Mouse (Mus musculus) heart, embryonic 15.5 days (tissue): Measurements from ENCODE around the gene Ift140. TPM values are rescaled to one million over a fixed set of nuclear protein-coding genes. Genes with fewer than 3 reads are reported as not detected.

Experiments used
- ATAC-seq: fragments of 200-750 bp; cut with Nextera tagmentation; replicated peaks from 2 replicates; pipeline ENCODE4 v1.8.0; 2017; ENCODE audit warnings: low read depth, moderate TSS enrichment; ENCODE audit not compliant: insufficient number of reproducible peaks, insufficient read depth, low FRiP score
- H3K27ac ChIP-seq: fragments of 300-500 bp; sonication (generic); 2 replicates; pipeline ENCODE4 v1.5.1; 2015; ENCODE audit warnings: mild to moderate bottlenecking, inconsistent platforms
- H3K27me3 ChIP-seq: fragments of 300-500 bp; sonication (generic); 2 replicates; pipeline ENCODE4 v1.6.1; 2015; ENCODE audit warnings: inconsistent platforms
- H3K36me3 ChIP-seq: fragments of 300-500 bp; sonication (generic); 2 replicates; pipeline ENCODE4 v1.6.1; 2015; ENCODE audit warnings: mild to moderate bottlenecking, inconsistent platforms
- H3K4me1 ChIP-seq: fragments of 300-500 bp; sonication (generic); replicated peaks from 2 replicates; pipeline ENCODE4 v1.6.1; 2015; ENCODE audit warnings: inconsistent platforms
- H3K4me2 ChIP-seq: fragments of 300-500 bp; sonication (generic); 2 replicates; pipeline ENCODE4 v1.6.1; 2015; ENCODE audit warnings: inconsistent platforms, mild to moderate bottlenecking, moderate library complexity
- H3K4me3 ChIP-seq: fragments of 300-500 bp; sonication (generic); 2 replicates; pipeline ENCODE4 v1.5.1; 2015; ENCODE audit warnings: mild to moderate bottlenecking, inconsistent platforms
- H3K9ac ChIP-seq: fragments of 300-500 bp; sonication (generic); 2 replicates; pipeline ENCODE4 v1.6.1; 2015; ENCODE audit warnings: mild to moderate bottlenecking, inconsistent platforms
- H3K9me3 ChIP-seq: fragments of 300-500 bp; sonication (generic); replicated peaks from 2 replicates; pipeline ENCODE4 v1.6.1; 2016; ENCODE audit warnings: inconsistent platforms
- WGBS: fragments of 180-500 bp; shearing (Covaris S2); methylation state at CpG from one replicate; pipeline ENCODE4 v1.1.7; 2015; ENCODE audit warnings: mixed read lengths; 5-methylcytosine and 5-hydroxymethylcytosine counted together
- polyA plus RNA-seq: library from polyadenylated mRNA; unstranded; fragments of >200 nt; fragmentation: Nextera tagmentation; extraction: Ambion mirVana; gene quantifications from 2 replicates; pipeline ENCODE4 v1.2.1, GENCODE M21; 2015

Ift140 gene
- polyA plus RNA-seq, 1 experiment from 2014 or later, result 8.9 TPM

GRCm38 (mm10) chr17:25045281-25045680, 29.4 kb downstream of the Ift140 start:
- no peaks in the 10 kb centered on the region for H3K27me3 ChIP-seq
- no peaks in the 10 kb centered on the region for H3K4me1 ChIP-seq
- no peak overlapping the region for H3K4me2 ChIP-seq
- ATAC-seq, result no peak
- 0 out of 2 replicates have a peak, but pooled peaks cover 3% of the 10 kb centered on the region for H3K36me3 ChIP-seq
- no peak overlapping the region for H3K27ac ChIP-seq
- 84% methylated on average over 4 of the region's 4 CpGs for WGBS
- H3K4me3 ChIP-seq, result no peak overlapping the region
- H3K9me3 ChIP-seq, result no peaks in the 10 kb centered on the region
- H3K9ac ChIP-seq, result no peak overlapping the region

GRCm38 (mm10) chr17:25047143-25047542, 31.3 kb downstream of the Ift140 start:
- 63% methylated on average over 6 of the region's 6 CpGs for WGBS
- Histone ChIP-seq H3K4me1 (no peaks in the 10 kb centered on the region), H3K9me3 (no peaks in the 10 kb centered on the region), H3K27ac (no peak overlapping the region), H3K9ac (no peak overlapping the region), H3K4me2 (no peak overlapping the region), H3K4me3 (no peak overlapping the region), H3K36me3 (0 out of 2 replicates have a peak, but pooled peaks cover 7% of the 10 kb centered on the region), H3K27me3 (no peaks in the 10 kb centered on the region)
- no peak for ATAC-seq

- Histone ChIP-seq H3K27me3 (no peaks in the 10 kb centered on the region), H3K27ac (no peak overlapping the region), H3K9me3 (no peaks in the 10 kb centered on the region), H3K4me1 (no peaks in the 10 kb centered on the region), H3K9ac (no peak overlapping the region), H3K36me3 (peaks cover 21% of the 10 kb centered on the region; the same call in 1 of the 2 replicates), H3K4me3 (no peak overlapping the region), H3K4me2 (no peak overlapping the region)
- WGBS, result 77% methylated on average over 9 of the region's 9 CpGs
- no peak for ATAC-seq
Measured at GRCm38 (mm10) chr17:25053274-25053673, 37.4 kb downstream of the Ift140 start.

- Histone ChIP-seq H3K4me2 (no peak overlapping the region), H3K36me3 (peaks cover 28% of the 10 kb centered on the region; the same call in 1 of the 2 replicates), H3K27me3 (no peaks in the 10 kb centered on the region), H3K4me1 (no peaks in the 10 kb centered on the region), H3K9me3 (no peaks in the 10 kb centered on the region), H3K4me3 (no peak overlapping the region), H3K27ac (no peak overlapping the region), H3K9ac (no peak overlapping the region)
- WGBS, result 82% methylated on average over 6 of the region's 6 CpGs
- ATAC-seq, result no peak
Measured at GRCm38 (mm10) chr17:25057041-25057440, 41.2 kb downstream of the Ift140 start.

- H3K9ac ChIP-seq, result no peak overlapping the region
- no peak overlapping the region for H3K4me3 ChIP-seq
- no peaks in the 10 kb centered on the region for H3K9me3 ChIP-seq
- no peaks in the 10 kb centered on the region for H3K27me3 ChIP-seq
- no peak overlapping the region for H3K4me2 ChIP-seq
- peaks cover 13% of the 10 kb centered on the region; the same call in 1 of the 2 replicates for H3K36me3 ChIP-seq
- H3K4me1 ChIP-seq, result peaks cover 34% of the 10 kb centered on the region
- 88% methylated on average over 4 of the region's 4 CpGs for WGBS
- ATAC-seq, result no peak
- peak overlapping the region; percentile 79; the same call in 1 of the 2 replicates for H3K27ac ChIP-seq
Measured at GRCm38 (mm10) chr17:25063261-25063660, 47.4 kb downstream of the Ift140 start.

- Histone ChIP-seq H3K27me3 (no peaks in the 10 kb centered on the region), H3K4me1 (peaks cover 39% of the 10 kb centered on the region), H3K4me3 (no peak overlapping the region), H3K27ac (peak overlapping the region; percentile 79), H3K9ac (no peak overlapping the region), H3K36me3 (peaks cover 13% of the 10 kb centered on the region; the same call in 1 of the 2 replicates), H3K4me2 (peak overlapping the region; percentile 5; the same call in 1 of the 2 replicates), H3K9me3 (no peaks in the 10 kb centered on the region)
- WGBS, result 32% methylated on average over 12 of the region's 12 CpGs
- peak; percentile 41; the same call in 1 of the 2 replicates for ATAC-seq
Measured at GRCm38 (mm10) chr17:25063872-25064271, 48.0 kb downstream of the Ift140 start.

- WGBS, result 35% methylated on average over 9 of the region's 9 CpGs
- peak; percentile 85 for ATAC-seq
- peak overlapping the region; percentile 79 for H3K27ac ChIP-seq
- peaks cover 13% of the 10 kb centered on the region; the same call in 1 of the 2 replicates for H3K36me3 ChIP-seq
- no peaks in the 10 kb centered on the region for H3K9me3 ChIP-seq
- H3K9ac ChIP-seq, result no peak overlapping the region
- peaks cover 40% of the 10 kb centered on the region for H3K4me1 ChIP-seq
- peak overlapping the region; percentile 5; the same call in 1 of the 2 replicates for H3K4me2 ChIP-seq
- H3K27me3 ChIP-seq, result no peaks in the 10 kb centered on the region
- no peak overlapping the region for H3K4me3 ChIP-seq
Measured at GRCm38 (mm10) chr17:25064351-25064750, 48.5 kb downstream of the Ift140 start.

- H3K4me3 ChIP-seq, result no peak overlapping the region
- H3K9ac ChIP-seq, result no peak overlapping the region
- no peaks in the 10 kb centered on the region for H3K27me3 ChIP-seq
- H3K4me2 ChIP-seq, result no peak overlapping the region
- no peak for ATAC-seq
- H3K9me3 ChIP-seq, result no peaks in the 10 kb centered on the region
- peaks cover 7% of the 10 kb centered on the region; the same call in 1 of the 2 replicates for H3K36me3 ChIP-seq
- WGBS, result 74% methylated on average over 3 of the region's 3 CpGs
- H3K4me1 ChIP-seq, result peaks cover 44% of the 10 kb centered on the region
- H3K27ac ChIP-seq, result peak overlapping the region; percentile 79
Measured at GRCm38 (mm10) chr17:25065189-25065588, 49.3 kb downstream of the Ift140 start.

- H3K4me3 ChIP-seq, result no peak overlapping the region
- ATAC-seq, result no peak
- peaks cover 44% of the 10 kb centered on the region for H3K4me1 ChIP-seq
- no peaks in the 10 kb centered on the region for H3K9me3 ChIP-seq
- no peak overlapping the region for H3K4me2 ChIP-seq
- WGBS, result 93% methylated on average over 7 of the region's 7 CpGs
- H3K27me3 ChIP-seq, result no peaks in the 10 kb centered on the region
- peaks cover 7% of the 10 kb centered on the region; the same call in 1 of the 2 replicates for H3K36me3 ChIP-seq
- peak overlapping the region; percentile 80 for H3K27ac ChIP-seq
- no peak overlapping the region for H3K9ac ChIP-seq
Measured at GRCm38 (mm10) chr17:25066595-25066994, 50.7 kb downstream of the Ift140 start.

GRCm38 (mm10) chr17:25067442-25067851, 51.6 kb downstream of the Ift140 start:
- no peak overlapping the region for H3K4me2 ChIP-seq

GRCm38 (mm10) chr17:25068690-25069089, 52.8 kb downstream of the Ift140 start:
- Histone ChIP-seq H3K4me2 (no peak overlapping the region), H3K9ac (no peak overlapping the region), H3K4me1 (peaks cover 47% of the 10 kb centered on the region), H3K27ac (peak overlapping the region; percentile 80), H3K4me3 (no peak overlapping the region), H3K9me3 (no peaks in the 10 kb centered on the region), H3K36me3 (no peaks in the 10 kb centered on the region), H3K27me3 (no peaks in the 10 kb centered on the region)
- no peak for ATAC-seq
- WGBS, result 59% methylated on average over 2 of the region's 2 CpGs

More at GRCm38 (mm10) chr17:25067442-25067851, 51.6 kb downstream of the Ift140 start:
- peak overlapping the region; percentile 80 for H3K27ac ChIP-seq
- no peak overlapping the region for H3K9ac ChIP-seq
- 32% methylated on average over 8 of the region's 8 CpGs for WGBS
- H3K4me1 ChIP-seq, result peaks cover 45% of the 10 kb centered on the region
- no peaks in the 10 kb centered on the region for H3K27me3 ChIP-seq
- peak; percentile 47; the same call in 1 of the 2 replicates for ATAC-seq
- no peaks in the 10 kb centered on the region for H3K36me3 ChIP-seq
- no peak overlapping the region for H3K4me3 ChIP-seq
- no peaks in the 10 kb centered on the region for H3K9me3 ChIP-seq

GRCm38 (mm10) chr17:25076906-25077305, 61.0 kb downstream of the Ift140 start:
- Histone ChIP-seq H3K9ac (no peak overlapping the region), H3K27ac (no peak overlapping the region), H3K9me3 (no peaks in the 10 kb centered on the region), H3K4me2 (peak overlapping the region; percentile 56; the same call in 1 of the 2 replicates), H3K36me3 (no peaks in the 10 kb centered on the region), H3K4me1 (peaks cover 38% of the 10 kb centered on the region), H3K27me3 (no peaks in the 10 kb centered on the region), H3K4me3 (0 out of 2 replicates have a peak overlapping the region, but pooled peaks have one; percentile 0)
- ATAC-seq, result no peak
- WGBS, result 89% methylated on average over 4 of the region's 4 CpGs
